14 mouse cellular contexts compared by ENCODE assay signal in genomic region chr9:45432639-45433038, GRCm38 (mm10). TPM values are rescaled to one million over a fixed set of nuclear protein-coding genes. Genes with fewer than 3 reads are reported as not detected.
DNase-seq lines count a peak whose midpoint lies in the region; ATAC-seq and TF ChIP-seq lines count a peak whose summit lies in the region.
"Had no signal": no experiment of that assay in that cellular context is flagged by ENCODE, and none has a peak within 500 bp of the region (broad histone marks: within the 10 kb centered on the region; RNA-seq: fewer than 3 reads in every experiment).

No protein-coding gene starts in this region.

- ATAC-seq in forebrain, embryonic 12.5 days (ENCODE audit: low FRiP score) = no peak
- no peak for ATAC-seq in forebrain, embryonic 11.5 days (replicated peaks; ENCODE audit: low FRiP score)
- peak; percentile 32 for ATAC-seq in neural tube, embryonic 13.5 days (ENCODE audit: low read depth)
- ATAC-seq: intestine, postnatal 0 days had no signal

- peak overlapping the region; percentile 36 for H3K9ac ChIP-seq in forebrain, embryonic 12.5 days
- H3K9ac ChIP-seq in forebrain, embryonic 11.5 days (ENCODE audit: low read length) = no peak overlapping the region
- H3K9ac ChIP-seq in neural tube, embryonic 13.5 days = peak overlapping the region; percentile 85
- H3K9ac ChIP-seq: heart, embryonic 15.5 days had no signal

- peaks cover 51% of the 10 kb centered on the region for H3K27me3 ChIP-seq in forebrain, embryonic 12.5 days
- peaks cover 41% of the 10 kb centered on the region for H3K27me3 ChIP-seq in forebrain, embryonic 11.5 days (ENCODE audit: control insufficient read depth, insufficient read depth, low read length)
- peaks cover 45% of the 10 kb centered on the region for H3K27me3 ChIP-seq in neural tube, embryonic 13.5 days

- H3K36me3 ChIP-seq in forebrain, embryonic 12.5 days (replicated peaks) = no peaks in the 10 kb centered on the region
- no peaks in the 10 kb centered on the region for H3K36me3 ChIP-seq in forebrain, embryonic 11.5 days (ENCODE audit: control insufficient read depth, insufficient read depth, low read length)
- H3K36me3 ChIP-seq in neural tube, embryonic 13.5 days = no peaks in the 10 kb centered on the region
- H3K36me3 ChIP-seq: heart, embryonic 15.5 days had no signal

- no peak for DNase-seq in forebrain, embryonic 11.5 days (ENCODE audit: low spot score)
- DNase-seq in brain, adult 2 months (ENCODE audit: low read depth, low spot score) = peak; percentile 79
- peak; percentile 78 for DNase-seq in layer of hippocampus, adult 9-11 months
- DNase-seq in kidney, postnatal 4 days = no peak
- DNase-seq in gastrocnemius, adult 18-20 months (ENCODE audit: low spot score) = no peak
- no peak for DNase-seq in gastrocnemius, adult 2 months
- DNase-seq: B cell, adult 2 months; embryo, embryonic 11 days; retina, postnatal 1 day had no signal

- H3K4me1 ChIP-seq in forebrain, embryonic 12.5 days = peaks cover 57% of the 10 kb centered on the region
- peaks cover 11% of the 10 kb centered on the region; the same call in 1 of the 2 replicates for H3K4me1 ChIP-seq in forebrain, embryonic 11.5 days (replicated peaks; ENCODE audit: control insufficient read depth, insufficient read depth, low read length)
- peaks cover 83% of the 10 kb centered on the region for H3K4me1 ChIP-seq in neural tube, embryonic 13.5 days (replicated peaks)

- TF ChIP-seq CTCF in gastrocnemius, adult 2 months (IDR thresholded peaks at IDR 0.05) = no peak

- 0 out of 2 replicates have a peak overlapping the region, but pooled peaks have one; percentile 55 for H3K4me3 ChIP-seq in forebrain, embryonic 12.5 days (replicated peaks)
- H3K4me3 ChIP-seq in forebrain, embryonic 11.5 days (ENCODE audit: low read depth, low read length) = no peak overlapping the region
- H3K4me3 ChIP-seq in neural tube, embryonic 13.5 days = peak overlapping the region; percentile 62
- no peak overlapping the region for H3K4me3 ChIP-seq in gastrocnemius, adult 2 months
- H3K4me3 ChIP-seq: heart, embryonic 15.5 days had no signal

- peak overlapping the region; percentile 70 for H3K4me2 ChIP-seq in forebrain, embryonic 12.5 days
- H3K4me2 ChIP-seq in forebrain, embryonic 11.5 days (ENCODE audit: low read depth, low read length, severe bottlenecking) = no peak overlapping the region
- H3K4me2 ChIP-seq in neural tube, embryonic 13.5 days = peak overlapping the region; percentile 69
- H3K4me2 ChIP-seq: heart, embryonic 15.5 days had no signal

- no peaks in the 10 kb centered on the region for H3K9me3 ChIP-seq in forebrain, embryonic 12.5 days
- H3K9me3 ChIP-seq in forebrain, embryonic 11.5 days (ENCODE audit: control insufficient read depth, low read length) = no peaks in the 10 kb centered on the region
- H3K9me3 ChIP-seq in neural tube, embryonic 13.5 days = no peaks in the 10 kb centered on the region
- H3K9me3 ChIP-seq: heart, embryonic 15.5 days had no signal

- H3K27ac ChIP-seq in forebrain, embryonic 12.5 days = peak overlapping the region; percentile 65
- no peak overlapping the region for H3K27ac ChIP-seq in forebrain, embryonic 11.5 days (ENCODE audit: low read depth, low read length)
- H3K27ac ChIP-seq in neural tube, embryonic 13.5 days (replicated peaks) = peak overlapping the region; percentile 88
- H3K27ac ChIP-seq in gastrocnemius, adult 2 months = no peak overlapping the region
- H3K27ac ChIP-seq: heart, embryonic 15.5 days had no signal

- intact Hi-C loops in gastrocnemius, adult 2 months (cut with DNase I) = no loop called here

- WGBS in forebrain, embryonic 12.5 days = 50% methylated on average over 12 of the region's 12 CpGs
- 76% methylated on average over 12 of the region's 12 CpGs for WGBS in forebrain, embryonic 11.5 days
- 36% methylated on average over 12 of the region's 12 CpGs for WGBS in neural tube, embryonic 13.5 days

RNA-seq across cellular contexts. Expression of gene Dscaml1, which starts 6.2 kb away (rescaled TPM):
- 7.0 and 8.9 TPM in 2 replicates for polyA plus RNA-seq in forebrain, embryonic 12.5 days (2016; fragmentation: Nextera tagmentation; extraction: Ambion mirVana)
- polyA plus RNA-seq in forebrain, embryonic 11.5 days (2014; fragmentation: Nextera tagmentation; extraction: Ambion mirVana) = 3.4 and 5.4 TPM in 2 replicates
- 12.5 and 13.5 TPM in 2 replicates for polyA plus RNA-seq in neural tube, embryonic 13.5 days (2015; fragmentation: Nextera tagmentation; extraction: Ambion mirVana)
- not detected for total RNA-seq in gastrocnemius, adult 18-20 months (2021)
- not detected for total RNA-seq in gastrocnemius, adult 2 months (2021)
- polyA plus RNA-seq: liver, embryonic 16.5 days had no signal

RNA-seq across cellular contexts. Expression of gene Fxyd2, which starts 33.2 kb away (rescaled TPM):
- 2.0 and 2.3 TPM in 2 replicates for polyA plus RNA-seq in forebrain, embryonic 12.5 days (2016; fragmentation: Nextera tagmentation; extraction: Ambion mirVana)
- 1.5 and 3.4 TPM in 2 replicates for polyA plus RNA-seq in forebrain, embryonic 11.5 days (2014; fragmentation: Nextera tagmentation; extraction: Ambion mirVana)
- polyA plus RNA-seq in neural tube, embryonic 13.5 days (2015; fragmentation: Nextera tagmentation; extraction: Ambion mirVana) = 5.4 and 5.9 TPM in 2 replicates
- 1 to 10 TPM; 2.4 to 3.8 TPM for total RNA-seq in gastrocnemius, adult 18-20 months (2021)
- 1 to 10 TPM in 1 of 2 experiments, under 1 TPM in 1; 0.82 to 1.7 TPM for total RNA-seq in gastrocnemius, adult 2 months (2021)

Comparison
In these comparisons a context has a peak if more than half of its experiments do, and no peak if none do; other contexts are left out.
1. H3K27ac ChIP-seq: peak in forebrain, embryonic 12.5 days (single experiment) and neural tube, embryonic 13.5 days (single experiment); none in forebrain, embryonic 11.5 days (single experiment) and gastrocnemius, adult 2 months (single experiment).
2. H3K4me3 ChIP-seq: peak in forebrain, embryonic 12.5 days (single experiment) and neural tube, embryonic 13.5 days (single experiment); none in forebrain, embryonic 11.5 days (single experiment) and gastrocnemius, adult 2 months (single experiment).
3. DNase-seq: peak in brain, adult 2 months (single experiment) and layer of hippocampus, adult 9-11 months (single experiment); none in forebrain, embryonic 11.5 days (single experiment), kidney, postnatal 4 days (0 of 2), gastrocnemius, adult 18-20 months (single experiment) and gastrocnemius, adult 2 months (single experiment).